Mouse (Mus musculus) liver, embryonic 11.5 days (tissue): ENCODE measurements around the gene Ccdc34. TPM values are rescaled to one million over a fixed set of nuclear protein-coding genes. Genes with fewer than 3 reads are reported as not detected.

ENCODE experiments used
- ATAC-seq: fragments of 200-750 bp; cut with Nextera tagmentation; replicated peaks from 2 replicates; pipeline ENCODE4 v1.8.0; 2017; ENCODE audit warnings: moderate number of reproducible peaks, mild to moderate bottlenecking, moderate TSS enrichment, moderate library complexity; ENCODE audit not compliant: low FRiP score
- DNase-seq: peaks from one replicate; pipeline ENCODE4 v3.0.0-alpha.2; 2017; ENCODE audit warnings: low spot score
- H3K27ac ChIP-seq: fragments of 300-500 bp; sonication (generic); 2 replicates; pipeline ENCODE4 v1.5.1; 2014; ENCODE audit warnings: mild to moderate bottlenecking, low read depth, low read length, control low read depth
- H3K27me3 ChIP-seq: fragments of 300-500 bp; sonication (generic); replicated peaks from 2 replicates; pipeline ENCODE4 v1.6.1; 2014; ENCODE audit warnings: low read length, mixed read lengths; ENCODE audit not compliant: control insufficient read depth, insufficient read depth
- H3K36me3 ChIP-seq: fragments of 300-500 bp; sonication (generic); 2 replicates; pipeline ENCODE4 v1.6.1; 2014; ENCODE audit warnings: mild to moderate bottlenecking, low read length, moderate library complexity, mixed read lengths; ENCODE audit not compliant: control insufficient read depth, insufficient read depth
- H3K4me1 ChIP-seq: fragments of 300-500 bp; sonication (generic); replicated peaks from 2 replicates; pipeline ENCODE4 v1.6.1; 2014; ENCODE audit warnings: low read length, mixed read lengths; ENCODE audit not compliant: control insufficient read depth, insufficient read depth
- H3K4me2 ChIP-seq: fragments of 300-500 bp; sonication (generic); 2 replicates; pipeline ENCODE4 v1.6.1; 2014; ENCODE audit warnings: mild to moderate bottlenecking, control low read depth, moderate library complexity
- H3K4me3 ChIP-seq: fragments of 300-500 bp; sonication (generic); 2 replicates; pipeline ENCODE4 v1.5.1; 2014; ENCODE audit warnings: low read depth, low read length, control low read depth
- H3K9ac ChIP-seq: fragments of 300-500 bp; sonication (generic); 2 replicates; pipeline ENCODE4 v1.6.1; 2014; ENCODE audit warnings: low read depth, low read length, control low read depth
- H3K9me3 ChIP-seq: fragments of 300-500 bp; sonication (generic); 2 replicates; pipeline ENCODE4 v1.6.1; 2016; ENCODE audit warnings: low read length, inconsistent platforms, mixed read lengths; ENCODE audit not compliant: control insufficient read depth
- WGBS: fragments of 180-500 bp; shearing (Covaris S2); extraction: QIAGEN DNeasy Blood & Tissue Kit; methylation state at CpG from one replicate; pipeline ENCODE4 v1.1.7; 2014; 5-methylcytosine and 5-hydroxymethylcytosine counted together
- polyA plus RNA-seq: library from polyadenylated mRNA; unstranded; fragments of >200 nt; fragmentation: Nextera tagmentation; extraction: Ambion mirVana; gene quantifications from 2 replicates; pipeline ENCODE4 v1.2.1, GENCODE M21; 2014

The Ccdc34 gene
- polyA plus RNA-seq, 1 experiment from 2014 or later, result 42.5 TPM

DNA sequence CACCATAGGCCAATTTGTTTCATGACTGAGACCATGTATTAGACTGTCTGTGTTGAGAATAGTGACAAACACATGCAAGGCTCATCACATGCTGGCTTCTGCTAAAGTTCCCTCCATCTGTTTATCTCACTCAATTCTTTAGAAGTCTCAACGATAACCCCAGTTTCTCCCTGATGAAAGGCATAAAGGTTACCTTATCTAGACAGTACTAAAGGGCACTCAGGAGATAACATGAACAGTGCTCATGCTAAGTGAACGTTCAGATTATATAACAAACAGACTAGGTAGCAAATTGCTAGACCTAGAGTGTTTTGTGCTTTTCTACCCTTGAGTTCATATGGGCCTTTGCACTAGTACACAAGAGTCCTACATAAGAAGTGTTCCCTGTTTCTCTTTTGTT is 59.6 kb downstream of the Ccdc34 start:
- Histone ChIP-seq H3K27me3 (no peaks in the 10 kb centered on the region), H3K27ac (no peak overlapping the region), H3K4me2 (no peak overlapping the region), H3K4me3 (no peak overlapping the region), H3K9ac (no peak overlapping the region), H3K9me3 (no peaks in the 10 kb centered on the region), H3K36me3 (no peaks in the 10 kb centered on the region), H3K4me1 (peaks cover 5% of the 10 kb centered on the region; the same call in 1 of the 2 replicates)
- WGBS, result 29% methylated on average over 2 of the region's 2 CpGs
- ATAC-seq, result peak; percentile 78
- no peak for DNase-seq

- Histone ChIP-seq H3K4me1 (peaks cover 5% of the 10 kb centered on the region; the same call in 1 of the 2 replicates), H3K27me3 (no peaks in the 10 kb centered on the region), H3K36me3 (no peaks in the 10 kb centered on the region), H3K4me2 (no peak overlapping the region), H3K9me3 (no peaks in the 10 kb centered on the region), H3K9ac (no peak overlapping the region), H3K4me3 (no peak overlapping the region), H3K27ac (no peak overlapping the region)
- ATAC-seq (no peak), DNase-seq (no peak)
- 67% methylated on average over 2 of the region's 2 CpGs for WGBS
These were observed 60.0 kb downstream of the Ccdc34 start for GRCm38 (mm10) chr2:110077655-110078054.

GRCm38 (mm10) chr2:110080532-110080931 is 62.9 kb downstream of the Ccdc34 start:
- no peaks in the 10 kb centered on the region for H3K9me3 ChIP-seq
- H3K27ac ChIP-seq, result no peak overlapping the region
- H3K4me2 ChIP-seq, result no peak overlapping the region
- H3K27me3 ChIP-seq, result no peaks in the 10 kb centered on the region
- no peaks in the 10 kb centered on the region for H3K36me3 ChIP-seq
- H3K4me3 ChIP-seq, result no peak overlapping the region
- ATAC-seq (no peak), DNase-seq (no peak)
- H3K9ac ChIP-seq, result no peak overlapping the region
- H3K4me1 ChIP-seq, result peaks cover 5% of the 10 kb centered on the region; the same call in 1 of the 2 replicates
- 41% methylated on average over 6 of the region's 6 CpGs for WGBS

DNA sequence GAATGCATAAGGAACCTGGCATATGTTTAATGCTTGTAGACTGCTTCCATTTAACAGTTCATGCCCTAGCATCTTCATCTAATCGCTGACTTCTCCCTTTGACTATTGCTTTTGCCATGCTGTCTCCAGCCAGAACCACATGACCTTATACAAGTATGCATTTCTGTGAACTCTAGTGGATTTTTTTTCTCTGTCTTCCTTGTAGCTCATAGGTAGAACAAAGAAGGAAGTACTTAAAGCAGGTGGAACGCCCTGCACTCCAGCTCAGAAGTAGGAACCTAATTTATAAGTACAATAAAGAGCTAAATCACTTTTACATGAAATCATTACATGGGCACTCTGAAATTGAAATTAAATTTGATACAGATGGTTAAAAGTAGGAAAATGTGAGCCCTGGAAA is 65.4 kb downstream of the Ccdc34 start:
- Histone ChIP-seq H3K27ac (no peak overlapping the region), H3K36me3 (no peaks in the 10 kb centered on the region), H3K4me2 (no peak overlapping the region), H3K27me3 (no peaks in the 10 kb centered on the region), H3K9me3 (no peaks in the 10 kb centered on the region), H3K9ac (no peak overlapping the region), H3K4me1 (no peaks in the 10 kb centered on the region), H3K4me3 (no peak overlapping the region)
- ATAC-seq, result no peak
- 77% methylated on average over 2 of the region's 2 CpGs for WGBS
- no peak for DNase-seq

- Histone ChIP-seq H3K9me3 (no peaks in the 10 kb centered on the region), H3K27me3 (no peaks in the 10 kb centered on the region), H3K4me2 (no peak overlapping the region), H3K27ac (no peak overlapping the region), H3K4me3 (no peak overlapping the region), H3K4me1 (no peaks in the 10 kb centered on the region), H3K36me3 (no peaks in the 10 kb centered on the region), H3K9ac (no peak overlapping the region)
- 73% methylated on average over 3 of the region's 3 CpGs for WGBS
- ATAC-seq (no peak), DNase-seq (no peak)
These were observed 68.1 kb downstream of the Ccdc34 start for GRCm38 (mm10) chr2:110085701-110086143.

GRCm38 (mm10) chr2:110114133-110114532 is 96.5 kb downstream of the Ccdc34 start:
- 79% methylated on average over 3 of the region's 3 CpGs for WGBS
- DNase-seq, result no peak

GRCm38 (mm10) chr2:110129396-110129795 is 111.8 kb downstream of the Ccdc34 start:
- Histone ChIP-seq H3K4me3 (no peak overlapping the region), H3K9me3 (no peaks in the 10 kb centered on the region), H3K4me2 (no peak overlapping the region), H3K27ac (no peak overlapping the region), H3K9ac (no peak overlapping the region), H3K27me3 (no peaks in the 10 kb centered on the region), H3K36me3 (no peaks in the 10 kb centered on the region), H3K4me1 (no peaks in the 10 kb centered on the region)
- no peak for ATAC-seq
- no peak for DNase-seq
- WGBS, result 70% methylated on average over 2 of the region's 2 CpGs

More at GRCm38 (mm10) chr2:110114133-110114532, 96.5 kb downstream of the Ccdc34 start:
- no peak for ATAC-seq
- Histone ChIP-seq H3K4me3 (no peak overlapping the region), H3K36me3 (no peaks in the 10 kb centered on the region), H3K4me2 (no peak overlapping the region), H3K27ac (no peak overlapping the region), H3K4me1 (no peaks in the 10 kb centered on the region), H3K9me3 (no peaks in the 10 kb centered on the region), H3K9ac (no peak overlapping the region), H3K27me3 (no peaks in the 10 kb centered on the region)

GRCm38 (mm10) chr2:110131573-110131972 is 114.0 kb downstream of the Ccdc34 start:
- H3K27ac ChIP-seq, result no peak overlapping the region
- no peak overlapping the region for H3K4me3 ChIP-seq
- H3K27me3 ChIP-seq, result no peaks in the 10 kb centered on the region
- no peak overlapping the region for H3K9ac ChIP-seq
- H3K9me3 ChIP-seq, result no peaks in the 10 kb centered on the region
- H3K4me1 ChIP-seq, result no peaks in the 10 kb centered on the region
- WGBS, result 27% methylated on average over 2 of the region's 2 CpGs
- DNase-seq, result no peak
- H3K4me2 ChIP-seq, result no peak overlapping the region
- no peaks in the 10 kb centered on the region for H3K36me3 ChIP-seq
- no peak for ATAC-seq

GRCm38 (mm10) chr2:110133356-110134115 is 115.9 kb downstream of the Ccdc34 start:
- H3K36me3 ChIP-seq, result no peaks in the 10 kb centered on the region
- no peak overlapping the region for H3K4me2 ChIP-seq
- H3K4me1 ChIP-seq, result no peaks in the 10 kb centered on the region
- no peaks in the 10 kb centered on the region for H3K9me3 ChIP-seq
- H3K9ac ChIP-seq, result no peak overlapping the region
- H3K27ac ChIP-seq, result no peak overlapping the region
- DNase-seq (no peak), ATAC-seq (no peak)
- WGBS, result 68% methylated on average over 3 of the region's 3 CpGs
- H3K27me3 ChIP-seq, result no peaks in the 10 kb centered on the region
- no peak overlapping the region for H3K4me3 ChIP-seq
